Mouse (Mus musculus): Measurements from ENCODE around the gene Tmem266. TPM values are rescaled to one million over a fixed set of nuclear protein-coding genes. Genes with fewer than 3 reads are reported as not detected.

Gene Tmem266
- polyA plus RNA-seq, 1 experiment from 2014 or later: 0.31 TPM

- Histone ChIP-seq H3K27ac (replicated peaks) (no peak overlapping the region), H3K27me3 (ENCODE audit: low read depth, poor library complexity, severe bottlenecking) (no peaks in the 10 kb centered on the region), H3K4me3 (no peak overlapping the region), H3K36me3 (no peaks in the 10 kb centered on the region), H3K9me3 (replicated peaks) (no peaks in the 10 kb centered on the region), H3K4me1 (no peaks in the 10 kb centered on the region)
- DNase-seq (ENCODE audit: low spot score): peak; percentile 54
- WGBS: 35% methylated on average over 5 of the region's 5 CpGs
Measured at GRCm38 (mm10) chr9:55382441-55382840, 55.7 kb downstream of the Tmem266 start.

- H3K27ac ChIP-seq (replicated peaks): no peak overlapping the region
- H3K4me3 ChIP-seq: no peak overlapping the region
- no peaks in the 10 kb centered on the region for H3K36me3 ChIP-seq
- H3K9me3 ChIP-seq (replicated peaks): no peaks in the 10 kb centered on the region
- WGBS: 95% methylated on average over 4 of the region's 4 CpGs
- no peaks in the 10 kb centered on the region for H3K27me3 ChIP-seq (ENCODE audit: low read depth, poor library complexity, severe bottlenecking)
- DNase-seq (ENCODE audit: low spot score): no peak
- H3K4me1 ChIP-seq: no peaks in the 10 kb centered on the region
Measured at GRCm38 (mm10) chr9:55386117-55386516, 59.4 kb downstream of the Tmem266 start.

- Histone ChIP-seq H3K27ac (replicated peaks) (no peak overlapping the region), H3K27me3 (ENCODE audit: low read depth, poor library complexity, severe bottlenecking) (no peaks in the 10 kb centered on the region), H3K9me3 (replicated peaks) (no peaks in the 10 kb centered on the region), H3K4me1 (peaks cover 7% of the 10 kb centered on the region; the same call in 1 of the 2 replicates), H3K4me3 (no peak overlapping the region), H3K36me3 (no peaks in the 10 kb centered on the region)
- 87% methylated on average over 14 of the region's 14 CpGs for WGBS
- DNase-seq (ENCODE audit: low spot score): no peak
Measured at GRCm38 (mm10) chr9:55387862-55388505, 61.3 kb downstream of the Tmem266 start.

- no peaks in the 10 kb centered on the region for H3K9me3 ChIP-seq (replicated peaks)
- no peaks in the 10 kb centered on the region for H3K36me3 ChIP-seq
- no peaks in the 10 kb centered on the region for H3K27me3 ChIP-seq (ENCODE audit: low read depth, poor library complexity, severe bottlenecking)
- peaks cover 7% of the 10 kb centered on the region; the same call in 1 of the 2 replicates for H3K4me1 ChIP-seq
- peak; percentile 81 for DNase-seq (ENCODE audit: low spot score)
- H3K27ac ChIP-seq (replicated peaks): no peak overlapping the region
- H3K4me3 ChIP-seq: no peak overlapping the region
- WGBS: 32% methylated on average over 17 of the region's 17 CpGs
Measured at GRCm38 (mm10) chr9:55391909-55392658, 65.4 kb downstream of the Tmem266 start.

- Histone ChIP-seq H3K27me3 (ENCODE audit: low read depth, poor library complexity, severe bottlenecking) (no peaks in the 10 kb centered on the region), H3K4me1 (peaks cover 7% of the 10 kb centered on the region; the same call in 1 of the 2 replicates)
Measured at GRCm38 (mm10) chr9:55395650-55396049, 68.9 kb downstream of the Tmem266 start.

GRCm38 (mm10) chr9:55398985-55399554, 72.4 kb downstream of the Tmem266 start:
- 91% methylated on average over 7 of the region's 7 CpGs for WGBS
- DNase-seq (ENCODE audit: low spot score): no peak
- no peak overlapping the region for H3K4me3 ChIP-seq
- H3K27me3 ChIP-seq (ENCODE audit: low read depth, poor library complexity, severe bottlenecking): no peaks in the 10 kb centered on the region
- no peaks in the 10 kb centered on the region for H3K4me1 ChIP-seq
- no peaks in the 10 kb centered on the region for H3K36me3 ChIP-seq
- H3K9me3 ChIP-seq (replicated peaks): no peaks in the 10 kb centered on the region
- H3K27ac ChIP-seq (replicated peaks): no peak overlapping the region

More at GRCm38 (mm10) chr9:55395650-55396049, 68.9 kb downstream of the Tmem266 start:
- Histone ChIP-seq H3K27ac (replicated peaks) (no peak overlapping the region), H3K4me3 (no peak overlapping the region), H3K36me3 (no peaks in the 10 kb centered on the region), H3K9me3 (replicated peaks) (no peaks in the 10 kb centered on the region)
- DNase-seq (ENCODE audit: low spot score): no peak
- WGBS: 83% methylated on average over 1 of the region's 1 CpGs

- 90% methylated on average over 7 of the region's 7 CpGs for WGBS
Measured at GRCm38 (mm10) chr9:55402276-55402675, 75.6 kb downstream of the Tmem266 start.

GRCm38 (mm10) chr9:55404256-55404655, 77.5 kb downstream of the Tmem266 start:
- Histone ChIP-seq H3K27me3 (ENCODE audit: low read depth, poor library complexity, severe bottlenecking) (no peaks in the 10 kb centered on the region), H3K36me3 (no peaks in the 10 kb centered on the region), H3K4me3 (no peak overlapping the region), H3K9me3 (replicated peaks) (no peaks in the 10 kb centered on the region), H3K27ac (replicated peaks) (no peak overlapping the region), H3K4me1 (peaks cover 28% of the 10 kb centered on the region)
- 85% methylated on average over 4 of the region's 4 CpGs for WGBS
- no peak for DNase-seq (ENCODE audit: low spot score)

More at GRCm38 (mm10) chr9:55402276-55402675, 75.6 kb downstream of the Tmem266 start:
- DNase-seq (ENCODE audit: low spot score): no peak
- no peak overlapping the region for H3K4me3 ChIP-seq
- H3K9me3 ChIP-seq (replicated peaks): no peaks in the 10 kb centered on the region
- no peak overlapping the region for H3K27ac ChIP-seq (replicated peaks)
- H3K36me3 ChIP-seq: no peaks in the 10 kb centered on the region
- H3K4me1 ChIP-seq: peaks cover 10% of the 10 kb centered on the region
- H3K27me3 ChIP-seq (ENCODE audit: low read depth, poor library complexity, severe bottlenecking): no peaks in the 10 kb centered on the region

GRCm38 (mm10) chr9:55404976-55405702, 78.4 kb downstream of the Tmem266 start:
- Histone ChIP-seq H3K4me1 (peaks cover 31% of the 10 kb centered on the region), H3K27me3 (ENCODE audit: low read depth, poor library complexity, severe bottlenecking) (no peaks in the 10 kb centered on the region), H3K9me3 (replicated peaks) (no peaks in the 10 kb centered on the region), H3K36me3 (no peaks in the 10 kb centered on the region), H3K27ac (replicated peaks) (no peak overlapping the region), H3K4me3 (no peak overlapping the region)
- 79% methylated on average over 6 of the region's 6 CpGs for WGBS
- no peak for DNase-seq (ENCODE audit: low spot score)

- Histone ChIP-seq H3K36me3 (no peaks in the 10 kb centered on the region), H3K9me3 (replicated peaks) (no peaks in the 10 kb centered on the region), H3K27me3 (ENCODE audit: low read depth, poor library complexity, severe bottlenecking) (no peaks in the 10 kb centered on the region), H3K27ac (replicated peaks) (no peak overlapping the region), H3K4me1 (peaks cover 40% of the 10 kb centered on the region), H3K4me3 (no peak overlapping the region)
- no peak for DNase-seq (ENCODE audit: low spot score)
- WGBS: 91% methylated on average over 2 of the region's 2 CpGs
Measured at GRCm38 (mm10) chr9:55406773-55407172, 80.1 kb downstream of the Tmem266 start.

GRCm38 (mm10) chr9:55408851-55409250, 82.1 kb downstream of the Tmem266 start:
- DNase-seq (ENCODE audit: low spot score): no peak
- no peaks in the 10 kb centered on the region for H3K36me3 ChIP-seq
- no peaks in the 10 kb centered on the region for H3K27me3 ChIP-seq (ENCODE audit: low read depth, poor library complexity, severe bottlenecking)
- H3K9me3 ChIP-seq (replicated peaks): no peaks in the 10 kb centered on the region
- H3K27ac ChIP-seq (replicated peaks): no peak overlapping the region
- H3K4me3 ChIP-seq: no peak overlapping the region
- peaks cover 43% of the 10 kb centered on the region for H3K4me1 ChIP-seq
- 43% methylated on average over 4 of the region's 4 CpGs for WGBS

GRCm38 (mm10) chr9:55409833-55410232, 83.1 kb downstream of the Tmem266 start:
- Histone ChIP-seq H3K4me3 (no peak overlapping the region), H3K9me3 (replicated peaks) (no peaks in the 10 kb centered on the region), H3K36me3 (no peaks in the 10 kb centered on the region), H3K27ac (replicated peaks) (no peak overlapping the region), H3K4me1 (peaks cover 43% of the 10 kb centered on the region), H3K27me3 (ENCODE audit: low read depth, poor library complexity, severe bottlenecking) (no peaks in the 10 kb centered on the region)
- no peak for DNase-seq (ENCODE audit: low spot score)
- 50% methylated on average over 3 of the region's 3 CpGs for WGBS

All from midbrain, embryonic 10.5 days (tissue).